Mouse (Mus musculus) liver, postnatal 0 days (tissue): ENCODE results near the gene 2310033P09Rik.

Experiments
- CTCF ChIP-seq: sonication (generic); IDR thresholded peaks from 2 replicates; pipeline ENCODE4 v1.5.1; 2016; ENCODE audit warnings: antibody characterized with exemption, low read depth
- EP300 ChIP-seq: IDR thresholded peaks from 2 replicates; pipeline ENCODE4 v1.6.1; 2016; ENCODE audit warnings: antibody characterized with exemption, low read depth, mild to moderate bottlenecking

DNA sequence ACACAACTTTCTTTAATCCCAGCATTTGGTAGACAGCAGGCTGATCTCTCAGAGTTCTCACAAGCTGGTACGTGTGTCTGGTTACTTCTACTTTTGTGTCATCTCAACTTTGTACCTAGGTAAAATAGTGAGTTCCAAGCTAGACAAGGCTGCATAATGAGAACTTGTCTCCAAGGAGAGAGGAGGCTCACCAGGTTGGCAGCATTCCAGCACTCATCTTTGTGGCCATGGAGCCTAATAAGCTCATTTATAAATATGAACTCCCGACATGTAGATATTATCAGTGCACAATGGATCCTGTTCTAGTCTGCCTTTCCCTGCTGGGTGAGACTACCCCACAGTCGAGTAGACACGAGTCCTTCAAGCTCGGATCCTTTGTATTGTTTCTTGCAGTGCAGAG lies 1.5 kb downstream of the 2310033P09Rik start:
- TF ChIP-seq CTCF, result no peak
- TF ChIP-seq EP300, result no peak
